Mouse (Mus musculus) brown adipose tissue, adult 24 weeks (tissue): Measurements from ENCODE around the gene Scgb1b15. TPM values are rescaled to one million over a fixed set of nuclear protein-coding genes. Genes with fewer than 3 reads are reported as not detected.
"Not testable (repeated sequence)": the region's sequence is repeated elsewhere in the genome, so short reads cannot be mapped to it uniquely, and the experiment has no call there.

Source experiments
- H3K27ac ChIP-seq: fragments of 200-500 bp; replicated peaks from 2 replicates; pipeline ENCODE4 v1.5.1; 2012; ENCODE audit warnings: low read depth, mild to moderate bottlenecking, low read length
- H3K4me1 ChIP-seq: fragments of 200-500 bp; 2 replicates; pipeline ENCODE4 v1.6.1; 2012; ENCODE audit warnings: low read length, mixed read lengths; ENCODE audit not compliant: control insufficient read depth, insufficient read depth, insufficient read length
- H3K4me3 ChIP-seq: fragments of 200-500 bp; 2 replicates; pipeline ENCODE4 v1.5.1; 2012; ENCODE audit warnings: low read depth, mild to moderate bottlenecking, low read length, moderate library complexity; ENCODE audit not compliant: insufficient read depth
- polyA plus RNA-seq: library from polyadenylated mRNA; stranded (reverse); fragments of >200 nt; gene quantifications from 2 replicates; pipeline ENCODE4 v1.2.4, GENCODE M21; 2012; ENCODE audit not compliant: missing spikeins, insufficient read depth, insufficient read length

The Scgb1b15 gene
- not detected in 2 replicates for polyA plus RNA-seq

DNA sequence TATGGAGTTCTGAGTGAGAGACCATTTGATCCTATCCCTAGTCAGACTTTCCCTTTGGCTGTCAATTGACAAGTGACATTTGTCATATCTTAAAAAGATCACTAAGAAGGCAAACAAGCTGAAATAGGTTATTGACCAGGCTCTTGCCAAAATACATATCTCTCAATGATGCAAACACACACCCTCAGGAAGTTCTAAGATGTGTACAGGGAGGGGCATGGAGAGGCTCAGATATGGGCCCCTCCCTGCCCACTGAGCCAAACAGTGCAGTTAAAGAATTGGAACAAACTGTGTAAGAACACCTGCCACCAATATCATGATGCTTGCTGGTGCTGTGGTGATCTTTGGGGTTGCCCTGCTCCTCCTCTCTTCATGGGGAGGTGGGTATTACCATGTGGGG, at the start of gene Scgb1b15:
Gene Scgb1b15 (plus strand): TSS at position 301 of the 400 bp plus-strand sequence.
- not testable (repeated sequence) for H3K27ac ChIP-seq, H3K4me3 ChIP-seq, H3K4me1 ChIP-seq

DNA sequence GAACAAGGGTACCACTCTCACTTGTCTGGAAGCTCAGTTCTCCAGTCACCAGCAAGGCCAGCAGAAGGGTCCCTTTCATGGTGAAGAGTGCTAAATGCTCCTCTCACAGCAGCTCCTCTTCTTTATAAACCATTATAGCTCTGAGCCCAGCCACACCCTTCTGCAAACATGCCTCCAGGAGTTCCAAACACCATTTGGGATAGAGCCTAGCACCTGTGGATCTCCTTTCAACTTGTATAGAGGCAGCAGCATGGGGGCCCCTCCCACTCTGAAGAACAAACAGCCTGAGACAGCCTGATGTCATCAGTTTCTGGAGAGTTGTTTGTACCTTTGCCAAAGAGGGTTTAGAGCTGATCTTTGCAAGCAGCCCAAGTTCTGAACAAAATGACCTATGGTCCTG, 6.8 kb upstream of the Scgb1b15 start, which contains the start of gene Scgb2b15:
Gene Scgb2b15 (minus strand): TSS at position 101 of the 400 bp plus-strand sequence.
- H3K4me3 ChIP-seq, H3K27ac ChIP-seq, H3K4me1 ChIP-seq: not testable (repeated sequence)

Other genes starting within 250 kb of the Scgb1b15 start
- not detected in 2 replicates for gene Scgb2b15, start 6.9 kb upstream of the Scgb1b15 start, polyA plus RNA-seq
- gene Scgb2b17, start 220.0 kb downstream of the Scgb1b15 start, polyA plus RNA-seq: not detected in 2 replicates
- gene Scgb1b17, start 226.9 kb downstream of the Scgb1b15 start, polyA plus RNA-seq: not detected in 2 replicates